Mouse (Mus musculus) C2C12 (cell line): ENCODE measurements around the gene Nnat. TPM values are rescaled to one million over a fixed set of nuclear protein-coding genes. Genes with fewer than 3 reads are reported as not detected.

Source experiments
- H3K27me3 ChIP-seq: one replicate; pipeline ENCODE4 v1.6.1; 2011; ENCODE audit not compliant: control insufficient read depth, insufficient read depth, insufficient read length
- H3K36me3 ChIP-seq: one replicate; pipeline ENCODE4 v1.6.1; 2011; ENCODE audit not compliant: control insufficient read depth, insufficient read depth
- H3K4me3 ChIP-seq: one replicate; pipeline ENCODE4 v1.5.1; 2011; ENCODE audit warnings: mild to moderate bottlenecking, control low read depth; ENCODE audit not compliant: poor library complexity, insufficient read depth, severe bottlenecking
- H3K79me2 ChIP-seq: one replicate; pipeline ENCODE4 v1.6.1; 2011; ENCODE audit not compliant: control insufficient read depth, insufficient read depth
- H3K79me3 ChIP-seq: one replicate; pipeline ENCODE4 v1.6.1; 2011; ENCODE audit warnings: low read depth, control low read depth
- H3ac ChIP-seq: one replicate; pipeline ENCODE3; 2011; ENCODE audit warnings: low read depth; ENCODE audit not compliant: control insufficient read depth, insufficient read length
- CEBPB ChIP-seq: IDR thresholded peaks from one replicate; pipeline ENCODE4 v1.6.1; 2011; ENCODE audit warnings: low read depth, mild to moderate bottlenecking, control low read depth, moderate library complexity
- CTCF ChIP-seq: IDR thresholded peaks from one replicate; pipeline ENCODE4 v1.5.1; 2011; ENCODE audit not compliant: control insufficient read depth, insufficient read depth, insufficient read length
- FOSL1 ChIP-seq: IDR thresholded peaks from one replicate; pipeline ENCODE4 v1.8.0; 2011; ENCODE audit warnings: mild to moderate bottlenecking, low read length; ENCODE audit not compliant: poor library complexity, insufficient read depth, severe bottlenecking
- MAX ChIP-seq: IDR thresholded peaks from one replicate; pipeline ENCODE4 v1.6.1; 2011; ENCODE audit warnings: mild to moderate bottlenecking, control low read depth
- MYOD1 ChIP-seq: IDR thresholded peaks from one replicate; pipeline ENCODE4 v1.6.1; 2011; ENCODE audit warnings: low read depth; ENCODE audit not compliant: control insufficient read depth, insufficient read length
- MYOG ChIP-seq: IDR thresholded peaks from one replicate; pipeline ENCODE4 v1.6.1; 2011; ENCODE audit not compliant: control insufficient read depth, insufficient read length; ENCODE audit errors: extremely low read depth
- USF1 ChIP-seq: IDR thresholded peaks from one replicate; pipeline ENCODE4 v1.6.1; 2011; ENCODE audit warnings: low read depth, mild to moderate bottlenecking, control low read depth, moderate library complexity
- long read RNA-seq, 2 experiments: library from polyadenylated mRNA; unstranded; transcript quantifications; one replicate each; pipeline ENCODE4 v2.0.0; 2019 to 2020
- polyA plus RNA-seq: library from polyadenylated mRNA; unstranded; fragments of >200 nt; fragmentation: generic; extraction: Trizol; gene quantifications from one replicate; pipeline ENCODE4 v1.2.1, GENCODE M21; 2012; ENCODE audit warnings: missing spikeins

Gene Nnat
- polyA plus RNA-seq, result 1.3 TPM
- long read RNA-seq, experiment 1, result 0 reads
- long read RNA-seq, experiment 2, partial matches to known transcripts, result 0 of 3 reads
- long read RNA-seq, experiment 2, other reads (novel, unspliced or antisense), result 3 of 3 reads

- no peak within 1 kb of the TSS for H3ac ChIP-seq
- H3K36me3 ChIP-seq, result peaks cover 80% of the 10 kb centered on the region
- peaks cover 91% of the 10 kb centered on the region for H3K79me3 ChIP-seq
- peaks cover 99% of the 10 kb centered on the region for H3K79me2 ChIP-seq
- TF ChIP-seq CTCF, result no peak
- TF ChIP-seq FOSL1, result no peak
- TF ChIP-seq MAX, result no peak
- no peak for TF ChIP-seq USF1
- no peak within 1 kb of the TSS for H3K4me3 ChIP-seq
- no peaks in the 10 kb centered on the region for H3K27me3 ChIP-seq
Measured at GRCm38 (mm10) chr2:157559858-157560257, at the start of gene Nnat. Gene Nnat (plus strand): TSS chr2:157560078.

GRCm38 (mm10) chr2:157512859-157513258 is 47.0 kb upstream of the Nnat start:
- Histone ChIP-seq H3K79me2 (no peaks in the 10 kb centered on the region), H3K79me3 (no peaks in the 10 kb centered on the region), H3K4me3 (no peak overlapping the region), H3ac (no peak overlapping the region), H3K27me3 (peaks cover 89% of the 10 kb centered on the region), H3K36me3 (no peaks in the 10 kb centered on the region)
- TF ChIP-seq CTCF (no peak), MAX (no peak), CEBPB (no peak), USF1 (no peak), MYOD1 (no peak), MYOG (no peak), FOSL1 (no peak)

GRCm38 (mm10) chr2:157513737-157514208 is 46.1 kb upstream of the Nnat start:
- peak; percentile 32 for TF ChIP-seq MYOD1
- no peak for TF ChIP-seq FOSL1
- TF ChIP-seq CTCF, result no peak
- no peak for TF ChIP-seq CEBPB
- TF ChIP-seq MAX, result no peak
- TF ChIP-seq MYOG, result no peak
- no peaks in the 10 kb centered on the region for H3K79me2 ChIP-seq
- no peak overlapping the region for H3K4me3 ChIP-seq
- peaks cover 89% of the 10 kb centered on the region for H3K27me3 ChIP-seq
- H3K36me3 ChIP-seq, result no peaks in the 10 kb centered on the region
- no peak overlapping the region for H3ac ChIP-seq
- no peaks in the 10 kb centered on the region for H3K79me3 ChIP-seq

- no peaks in the 10 kb centered on the region for H3K79me3 ChIP-seq
- no peaks in the 10 kb centered on the region for H3K36me3 ChIP-seq
- no peaks in the 10 kb centered on the region for H3K79me2 ChIP-seq
- no peak overlapping the region for H3ac ChIP-seq
- TF ChIP-seq CTCF (no peak), FOSL1 (no peak), CEBPB (no peak), MAX (no peak), MYOG (no peak), USF1 (no peak), MYOD1 (no peak)
- no peak overlapping the region for H3K4me3 ChIP-seq
- H3K27me3 ChIP-seq, result peaks cover 89% of the 10 kb centered on the region
Measured at GRCm38 (mm10) chr2:157514353-157514752, 45.5 kb upstream of the Nnat start.

- H3K4me3 ChIP-seq, result no peak overlapping the region
- no peaks in the 10 kb centered on the region for H3K79me2 ChIP-seq
- H3K36me3 ChIP-seq, result no peaks in the 10 kb centered on the region
- H3ac ChIP-seq, result no peak overlapping the region
- H3K27me3 ChIP-seq, result peaks cover 84% of the 10 kb centered on the region
- no peaks in the 10 kb centered on the region for H3K79me3 ChIP-seq
- no peak for TF ChIP-seq MYOG
- TF ChIP-seq CTCF, result no peak
- no peak for TF ChIP-seq USF1
- TF ChIP-seq MAX, result no peak
- no peak for TF ChIP-seq MYOD1
- TF ChIP-seq CEBPB, result no peak
- no peak for TF ChIP-seq FOSL1
Measured at GRCm38 (mm10) chr2:157517526-157517925, 42.4 kb upstream of the Nnat start.

- Histone ChIP-seq H3K4me3 (no peak overlapping the region), H3K79me2 (no peaks in the 10 kb centered on the region), H3K27me3 (peaks cover 80% of the 10 kb centered on the region), H3ac (no peak overlapping the region), H3K36me3 (no peaks in the 10 kb centered on the region), H3K79me3 (no peaks in the 10 kb centered on the region)
- TF ChIP-seq CTCF, result no peak
Measured at GRCm38 (mm10) chr2:157518451-157518850, 41.4 kb upstream of the Nnat start.
